Mouse (Mus musculus) embryonic facial prominence, embryonic 10.5 days (tissue): ENCODE measurements around the gene Brsk1. TPM values are rescaled to one million over a fixed set of nuclear protein-coding genes. Genes with fewer than 3 reads are reported as not detected.

Experiments used
- polyA plus RNA-seq: library from polyadenylated mRNA; unstranded; fragments of >200 nt; fragmentation: Nextera tagmentation; extraction: Ambion mirVana; gene quantifications from 2 replicates; pipeline ENCODE4 v1.2.1, GENCODE M21; 2016

The Brsk1 gene
- polyA plus RNA-seq, 1 experiment from 2014 or later, result 2.2 TPM

Other genes starting within 250 kb of the Brsk1 start
- gene Rdh13, start 245.0 kb upstream of the Brsk1 start, polyA plus RNA-seq, result 35.5 and 36.9 TPM in 2 replicates
- 4.8 and 5.3 TPM in 2 replicates for gene Eps8l1, start 229.9 kb upstream of the Brsk1 start, polyA plus RNA-seq
- 35.5 and 40.5 TPM in 2 replicates for gene Ppp1r12c, start 188.9 kb upstream of the Brsk1 start, polyA plus RNA-seq
- 8.3 and 10.4 TPM in 2 replicates for gene Tnnt1, start 174.2 kb upstream of the Brsk1 start, polyA plus RNA-seq
- gene Tnni3, start 166.4 kb upstream of the Brsk1 start, polyA plus RNA-seq, result 2.7 and 3.6 TPM in 2 replicates
- gene Dnaaf3, start 158.2 kb upstream of the Brsk1 start, polyA plus RNA-seq, result 1.9 and 3.0 TPM in 2 replicates
- 4.3 and 5.6 TPM in 2 replicates for gene Syt5, start 143.1 kb upstream of the Brsk1 start, polyA plus RNA-seq
- not detected in 2 replicates for gene Ptprh, start 86.6 kb upstream of the Brsk1 start, polyA plus RNA-seq
- 1.9 and 2.1 TPM in 2 replicates for gene Tmem86b, start 59.2 kb upstream of the Brsk1 start, polyA plus RNA-seq
- 9.3 and 11.0 TPM in 2 replicates for gene Ppp6r1, start 31.6 kb upstream of the Brsk1 start, polyA plus RNA-seq
- gene Hspbp1, start 5.5 kb upstream of the Brsk1 start, polyA plus RNA-seq, result 131 and 136 TPM in 2 replicates
- gene Tmem150b, start 34.6 kb downstream of the Brsk1 start, polyA plus RNA-seq, result 0.14 and 0.20 TPM in 2 replicates
- 102 and 103 TPM in 2 replicates for gene Kmt5c, start 49.5 kb downstream of the Brsk1 start, polyA plus RNA-seq
- gene Cox6b2, start 62.5 kb downstream of the Brsk1 start, polyA plus RNA-seq, result 42.5 and 46.0 TPM in 2 replicates
- not detected in 2 replicates for gene Fam71e2, start 80.7 kb downstream of the Brsk1 start, polyA plus RNA-seq
- 0.15 and 0.19 TPM in 2 replicates for gene Il11, start 92.3 kb downstream of the Brsk1 start, polyA plus RNA-seq
- gene Tmem190, start 92.3 kb downstream of the Brsk1 start, polyA plus RNA-seq, result not detected in 2 replicates
- 4.1 and 4.2 TPM in 2 replicates for gene Tmem238, start 99.1 kb downstream of the Brsk1 start, polyA plus RNA-seq
- 386 and 403 TPM in 2 replicates for gene Rpl28, start 102.3 kb downstream of the Brsk1 start, polyA plus RNA-seq
- 422 and 438 TPM in 2 replicates for gene Ube2s, start 122.0 kb downstream of the Brsk1 start, polyA plus RNA-seq
- 0.23 and 0.35 TPM in 2 replicates for gene Shisa7, start 154.1 kb downstream of the Brsk1 start, polyA plus RNA-seq
- 2.6 and 4.1 TPM in 2 replicates for gene Isoc2b, start 179.7 kb downstream of the Brsk1 start, polyA plus RNA-seq
- 0.68 and 0.86 TPM in 2 replicates for gene Isoc2a, start 186.5 kb downstream of the Brsk1 start, polyA plus RNA-seq
- 0.22 TPM in 1 of 2 replicates, not detected in the other for gene Gm36210, start 215.9 kb downstream of the Brsk1 start, polyA plus RNA-seq
- 4.5 and 4.6 TPM in 2 replicates for gene Zfp628, start 224.6 kb downstream of the Brsk1 start, polyA plus RNA-seq
- gene Nat14, start 231.4 kb downstream of the Brsk1 start, polyA plus RNA-seq, result 4.9 and 5.3 TPM in 2 replicates
- 1.4 and 1.7 TPM in 2 replicates for gene Ssc5d, start 235.2 kb downstream of the Brsk1 start, polyA plus RNA-seq